Mouse (Mus musculus): ENCODE measurements around the gene Calr4. TPM values are rescaled to one million over a fixed set of nuclear protein-coding genes. Genes with fewer than 3 reads are reported as not detected.

The Calr4 gene
- 0.12 and 0.43 TPM in 2 replicates for polyA plus RNA-seq (2012; ENCODE audit: low replicate concordance)

GRCm38 (mm10) chr4:109234185-109234584 is at the start of gene Calr4:
Gene Calr4 (plus strand): TSS chr4:109234485.

DNA sequence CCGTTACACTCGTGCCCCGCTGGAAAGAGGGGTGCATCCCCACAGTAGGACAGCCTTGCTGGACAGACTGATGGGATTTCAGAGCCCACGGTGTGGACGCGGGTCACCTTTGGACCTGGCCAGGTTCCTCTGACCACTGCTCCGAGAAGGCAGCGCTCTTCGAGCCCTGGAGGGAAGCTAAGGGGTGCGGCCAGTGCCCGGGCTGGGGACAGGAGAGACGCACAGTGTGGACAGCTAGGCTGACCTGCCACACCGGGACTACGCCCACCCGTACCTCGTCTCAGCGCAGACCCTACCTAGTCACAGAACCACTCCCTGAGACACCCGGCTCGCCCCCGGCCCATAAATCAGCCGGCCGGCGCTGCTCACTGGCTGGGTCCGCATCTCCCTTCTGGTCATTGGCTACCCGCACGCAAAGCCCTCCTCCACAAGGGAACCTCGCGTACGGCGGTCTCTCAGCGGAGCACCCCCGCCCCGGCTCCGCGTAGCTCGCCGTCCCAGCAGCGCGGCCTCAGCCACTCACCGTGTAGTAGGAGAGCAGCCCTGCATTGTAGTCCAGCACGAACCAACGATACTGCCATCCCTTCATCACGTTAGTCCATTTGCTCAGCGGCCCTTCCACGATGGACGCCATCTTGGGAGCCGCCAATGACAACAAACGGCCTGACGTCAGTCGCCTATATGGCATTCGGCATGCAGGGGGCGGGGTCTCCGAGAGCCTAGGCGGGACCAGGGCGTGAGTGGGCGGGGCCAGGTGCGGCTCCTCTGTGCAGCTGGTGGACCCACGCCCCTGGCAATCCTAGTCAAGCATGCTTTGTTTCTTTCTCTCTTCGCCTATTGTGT is 32.5 kb upstream of the Calr4 start, which contains the start of gene Osbpl9:
Gene Osbpl9, minus strand, starts transcription at position 691 of the 843 bp plus-strand sequence.

DNA sequence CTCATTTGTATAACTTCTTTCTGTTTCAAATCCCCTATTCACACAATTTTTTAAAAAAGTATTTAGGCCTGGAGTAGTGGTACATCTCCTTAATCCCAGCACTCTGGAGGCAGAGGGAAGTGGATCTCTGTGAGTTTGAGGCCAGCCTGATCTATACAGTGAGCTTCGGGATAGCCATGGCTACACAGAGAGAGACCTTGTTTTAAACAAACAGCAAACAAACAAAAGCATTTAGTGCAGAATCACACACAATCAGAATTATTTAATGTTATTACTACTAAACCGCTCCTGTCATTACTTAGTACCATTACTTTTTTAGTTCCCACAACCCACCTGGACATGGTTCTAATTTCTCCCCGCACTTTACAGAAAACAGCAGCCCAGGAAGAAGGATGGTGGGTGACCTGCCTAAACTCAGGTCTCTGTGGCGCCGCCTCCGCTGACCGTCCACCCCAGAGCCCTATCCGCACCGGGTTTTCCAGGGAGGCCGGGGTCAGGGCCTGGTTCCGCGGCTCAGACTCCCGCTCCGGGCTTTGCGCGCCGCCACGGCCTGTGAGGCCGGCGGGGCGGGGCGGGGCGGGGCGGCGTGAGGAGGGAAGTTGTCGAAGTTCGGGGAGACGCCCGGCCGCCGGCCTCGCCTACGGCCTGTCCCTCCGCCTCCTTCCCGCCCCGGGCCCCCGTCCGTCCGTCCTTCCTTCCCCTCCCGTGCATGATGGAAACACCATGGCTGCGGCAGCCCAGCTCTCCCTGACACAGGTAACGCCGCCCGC is 45.6 kb downstream of the Calr4 start, which contains the start of gene Eps15:
Gene Eps15, plus strand, starts transcription at position 580 of the 770 bp plus-strand sequence.

Other genes with a start within 250 kb of the Calr4 start
- 20.7 and 29.3 TPM in 2 replicates for gene Nrd1, start 233.8 kb upstream of the Calr4 start, polyA plus RNA-seq (2012; ENCODE audit: low replicate concordance)
- 9.4 and 14.6 TPM in 2 replicates for gene Osbpl9, start 32.2 kb upstream of the Calr4 start, polyA plus RNA-seq (2012; ENCODE audit: low replicate concordance)
- gene Eps15, start 45.8 kb downstream of the Calr4 start, polyA plus RNA-seq (2012; ENCODE audit: low replicate concordance) = 10.6 and 14.4 TPM in 2 replicates
- 2.9 and 10.2 TPM in 2 replicates for gene Ttc39a, start 172.1 kb downstream of the Calr4 start, polyA plus RNA-seq (2012; ENCODE audit: low replicate concordance)

Data from hematopoietic multipotent progenitor cell, adult 10-12 weeks (in vitro differentiated cells).